Mouse (Mus musculus): ENCODE measurements at regions not wholly inside any gene's neighbourhood (a gene's known extent, or its start where the extent isn't known, plus 50 kb on each side); places are given as distances from the start of the nearest gene placed in this dataset.
A peak's percentile ranks its signal among the peaks of the same experiment; 100 is the strongest.

- Histone ChIP-seq H3K4me2 (no peak overlapping the region), H3K27ac (ENCODE audit: low read depth, low read length) (no peak overlapping the region), H3K4me3 (ENCODE audit: low read depth, low read length) (no peak overlapping the region), H3K9ac (ENCODE audit: low read length) (no peak overlapping the region), H3K9me3 (ENCODE audit: control insufficient read depth, low read length) (no peaks in the 10 kb centered on the region), H3K4me1 (ENCODE audit: control insufficient read depth, insufficient read depth, low read length) (no peaks in the 10 kb centered on the region), H3K27me3 (ENCODE audit: control insufficient read depth, insufficient read depth, low read length) (no peaks in the 10 kb centered on the region), H3K36me3 (ENCODE audit: control insufficient read depth, insufficient read depth, low read length) (no peaks in the 10 kb centered on the region)
- ATAC-seq (ENCODE audit: low FRiP score) (no peak), DNase-seq (ENCODE audit: low spot score, missing footprints) (peak; percentile 73)
- WGBS = 83% methylated on average over 8 of the region's 8 CpGs
Observed at GRCm38 (mm10) chr4:33696969-33697368, 227.4 kb upstream of the Cnr1 start.

- ATAC-seq (ENCODE audit: low FRiP score) (no peak), DNase-seq (ENCODE audit: low spot score, missing footprints) (no peak)
- no peaks in the 10 kb centered on the region for H3K36me3 ChIP-seq (ENCODE audit: control insufficient read depth, insufficient read depth, low read length)
- no peak overlapping the region for H3K9ac ChIP-seq (ENCODE audit: low read length)
- no peaks in the 10 kb centered on the region for H3K27me3 ChIP-seq (ENCODE audit: control insufficient read depth, insufficient read depth, low read length)
- no peak overlapping the region for H3K4me2 ChIP-seq
- WGBS = 89% methylated on average over 7 of the region's 7 CpGs
- no peaks in the 10 kb centered on the region for H3K4me1 ChIP-seq (ENCODE audit: control insufficient read depth, insufficient read depth, low read length)
- H3K9me3 ChIP-seq (ENCODE audit: control insufficient read depth, low read length) = peaks cover 4% of the 10 kb centered on the region; the same call in 1 of the 2 replicates
- H3K4me3 ChIP-seq (ENCODE audit: low read depth, low read length) = no peak overlapping the region
- no peak overlapping the region for H3K27ac ChIP-seq (ENCODE audit: low read depth, low read length)
Observed at GRCm38 (mm10) chr4:33702028-33702666, 222.2 kb upstream of the Cnr1 start.

- Histone ChIP-seq H3K9me3 (ENCODE audit: control insufficient read depth, low read length) (peaks cover 4% of the 10 kb centered on the region; the same call in 1 of the 2 replicates), H3K4me2 (no peak overlapping the region), H3K9ac (ENCODE audit: low read length) (no peak overlapping the region), H3K27me3 (ENCODE audit: control insufficient read depth, insufficient read depth, low read length) (no peaks in the 10 kb centered on the region), H3K36me3 (ENCODE audit: control insufficient read depth, insufficient read depth, low read length) (no peaks in the 10 kb centered on the region), H3K27ac (ENCODE audit: low read depth, low read length) (no peak overlapping the region), H3K4me1 (ENCODE audit: control insufficient read depth, insufficient read depth, low read length) (no peaks in the 10 kb centered on the region), H3K4me3 (ENCODE audit: low read depth, low read length) (no peak overlapping the region)
- ATAC-seq (ENCODE audit: low FRiP score) (no peak), DNase-seq (ENCODE audit: low spot score, missing footprints) (no peak)
- 95% methylated on average over 6 of the region's 6 CpGs for WGBS
Observed at GRCm38 (mm10) chr4:33705722-33706121, 218.7 kb upstream of the Cnr1 start.

DNA sequence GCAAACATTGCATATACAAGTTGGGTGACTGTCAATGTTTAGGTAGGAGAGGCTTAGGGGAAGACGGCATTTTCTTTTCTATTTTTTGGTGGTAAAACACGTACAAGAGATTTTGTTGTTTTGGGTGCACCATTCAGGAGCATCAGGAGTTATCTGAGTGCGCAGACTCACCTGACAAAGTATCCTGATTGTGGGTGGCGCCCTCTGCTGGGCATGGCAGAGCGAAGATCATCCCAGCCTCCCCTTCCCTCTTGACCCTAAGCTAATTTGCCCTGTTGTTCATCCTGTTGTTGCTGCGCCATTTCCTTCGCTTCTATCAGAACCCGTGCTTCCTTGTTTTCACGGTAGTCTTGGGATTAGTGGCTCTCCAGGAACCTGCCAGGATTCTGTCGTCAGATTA, 217.6 kb upstream of the Cnr1 start:
- Histone ChIP-seq H3K9me3 (ENCODE audit: control insufficient read depth, low read length) (peaks cover 4% of the 10 kb centered on the region; the same call in 1 of the 2 replicates), H3K36me3 (ENCODE audit: control insufficient read depth, insufficient read depth, low read length) (no peaks in the 10 kb centered on the region), H3K4me3 (ENCODE audit: low read depth, low read length) (no peak overlapping the region), H3K27me3 (ENCODE audit: control insufficient read depth, insufficient read depth, low read length) (no peaks in the 10 kb centered on the region), H3K4me1 (ENCODE audit: control insufficient read depth, insufficient read depth, low read length) (no peaks in the 10 kb centered on the region), H3K27ac (ENCODE audit: low read depth, low read length) (no peak overlapping the region), H3K4me2 (no peak overlapping the region), H3K9ac (ENCODE audit: low read length) (no peak overlapping the region)
- ATAC-seq (ENCODE audit: low FRiP score) (no peak), DNase-seq (ENCODE audit: low spot score, missing footprints) (no peak)
- 46% methylated on average over 10 of the region's 10 CpGs for WGBS

DNA sequence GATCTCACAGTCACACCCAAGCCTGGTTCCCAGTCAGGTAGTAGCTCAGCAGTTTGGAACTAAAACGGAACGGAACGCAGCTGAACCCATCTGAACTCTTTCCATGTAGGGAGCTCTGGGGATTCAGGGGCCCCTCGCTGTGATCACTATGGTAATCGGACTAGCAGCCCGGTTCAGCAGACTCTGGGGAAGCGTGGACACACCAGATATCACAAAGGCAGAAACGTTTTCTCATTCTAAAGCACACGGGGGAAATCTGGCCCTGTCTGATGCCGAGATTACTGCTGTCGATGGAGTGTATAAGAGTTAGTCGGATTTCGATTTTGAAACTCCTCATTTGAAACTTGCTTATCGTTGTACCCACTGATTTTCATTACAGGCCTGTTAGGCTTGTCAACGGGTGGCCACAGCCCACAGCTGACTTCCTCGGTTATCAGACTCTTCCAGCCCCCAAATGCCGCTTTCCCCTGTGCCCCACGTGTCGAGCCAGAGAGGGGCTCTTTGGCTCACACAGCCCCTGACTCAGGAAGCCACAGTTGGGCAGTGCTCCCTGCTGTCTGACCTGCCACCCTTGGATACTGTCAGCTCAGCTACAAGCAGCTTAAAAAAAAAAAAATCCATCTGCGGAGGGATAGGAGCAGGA, 207.8 kb upstream of the Cnr1 start:
- DNase-seq (ENCODE audit: low spot score, missing footprints) = no peak
- 0 out of 2 replicates have a peak overlapping the region, but pooled peaks have one; percentile 14 for H3K4me2 ChIP-seq
- H3K9ac ChIP-seq (ENCODE audit: low read length) = peak overlapping the region; percentile 35; the same call in 1 of the 2 replicates
- H3K27me3 ChIP-seq (ENCODE audit: control insufficient read depth, insufficient read depth, low read length) = no peaks in the 10 kb centered on the region
- no peaks in the 10 kb centered on the region for H3K36me3 ChIP-seq (ENCODE audit: control insufficient read depth, insufficient read depth, low read length)
- ATAC-seq (ENCODE audit: low FRiP score) = peak; percentile 78
- H3K4me1 ChIP-seq (ENCODE audit: control insufficient read depth, insufficient read depth, low read length) = peaks cover 3% of the 10 kb centered on the region
- no peaks in the 10 kb centered on the region for H3K9me3 ChIP-seq (ENCODE audit: control insufficient read depth, low read length)
- no peak overlapping the region for H3K4me3 ChIP-seq (ENCODE audit: low read depth, low read length)
- no peak overlapping the region for H3K27ac ChIP-seq (ENCODE audit: low read depth, low read length)
- 21% methylated on average over 20 of the region's 20 CpGs for WGBS

- 93% methylated on average over 10 of the region's 10 CpGs for WGBS
- Histone ChIP-seq H3K27ac (ENCODE audit: low read depth, low read length) (no peak overlapping the region), H3K9me3 (ENCODE audit: control insufficient read depth, low read length) (no peaks in the 10 kb centered on the region), H3K9ac (ENCODE audit: low read length) (no peak overlapping the region), H3K27me3 (ENCODE audit: control insufficient read depth, insufficient read depth, low read length) (no peaks in the 10 kb centered on the region), H3K4me2 (no peak overlapping the region), H3K4me3 (ENCODE audit: low read depth, low read length) (no peak overlapping the region), H3K36me3 (ENCODE audit: control insufficient read depth, insufficient read depth, low read length) (no peaks in the 10 kb centered on the region), H3K4me1 (ENCODE audit: control insufficient read depth, insufficient read depth, low read length) (peaks cover 3% of the 10 kb centered on the region)
- DNase-seq (ENCODE audit: low spot score, missing footprints) = no peak
- ATAC-seq (ENCODE audit: low FRiP score) = no peak
Observed at GRCm38 (mm10) chr4:33720972-33721371, 203.4 kb upstream of the Cnr1 start.

GRCm38 (mm10) chr4:33721971-33722370, 202.4 kb upstream of the Cnr1 start:
- no peaks in the 10 kb centered on the region for H3K4me1 ChIP-seq (ENCODE audit: control insufficient read depth, insufficient read depth, low read length)
- no peaks in the 10 kb centered on the region for H3K36me3 ChIP-seq (ENCODE audit: control insufficient read depth, insufficient read depth, low read length)
- H3K27ac ChIP-seq (ENCODE audit: low read depth, low read length) = no peak overlapping the region
- WGBS = 92% methylated on average over 4 of the region's 4 CpGs
- H3K27me3 ChIP-seq (ENCODE audit: control insufficient read depth, insufficient read depth, low read length) = no peaks in the 10 kb centered on the region
- H3K4me3 ChIP-seq (ENCODE audit: low read depth, low read length) = no peak overlapping the region
- no peak overlapping the region for H3K4me2 ChIP-seq
- DNase-seq (ENCODE audit: low spot score, missing footprints) (no peak), ATAC-seq (ENCODE audit: low FRiP score) (no peak)
- no peaks in the 10 kb centered on the region for H3K9me3 ChIP-seq (ENCODE audit: control insufficient read depth, low read length)
- H3K9ac ChIP-seq (ENCODE audit: low read length) = no peak overlapping the region

- Histone ChIP-seq H3K27me3 (ENCODE audit: control insufficient read depth, insufficient read depth, low read length) (no peaks in the 10 kb centered on the region), H3K9ac (ENCODE audit: low read length) (no peak overlapping the region), H3K9me3 (ENCODE audit: control insufficient read depth, low read length) (no peaks in the 10 kb centered on the region), H3K4me1 (ENCODE audit: control insufficient read depth, insufficient read depth, low read length) (peaks cover 2% of the 10 kb centered on the region; the same call in 1 of the 2 replicates), H3K27ac (ENCODE audit: low read depth, low read length) (no peak overlapping the region), H3K4me2 (no peak overlapping the region), H3K36me3 (ENCODE audit: control insufficient read depth, insufficient read depth, low read length) (no peaks in the 10 kb centered on the region), H3K4me3 (ENCODE audit: low read depth, low read length) (no peak overlapping the region)
- DNase-seq (ENCODE audit: low spot score, missing footprints) (no peak), ATAC-seq (ENCODE audit: low FRiP score) (no peak)
- 84% methylated on average over 4 of the region's 4 CpGs for WGBS
Observed at GRCm38 (mm10) chr4:33731837-33732236, 192.6 kb upstream of the Cnr1 start.

DNA sequence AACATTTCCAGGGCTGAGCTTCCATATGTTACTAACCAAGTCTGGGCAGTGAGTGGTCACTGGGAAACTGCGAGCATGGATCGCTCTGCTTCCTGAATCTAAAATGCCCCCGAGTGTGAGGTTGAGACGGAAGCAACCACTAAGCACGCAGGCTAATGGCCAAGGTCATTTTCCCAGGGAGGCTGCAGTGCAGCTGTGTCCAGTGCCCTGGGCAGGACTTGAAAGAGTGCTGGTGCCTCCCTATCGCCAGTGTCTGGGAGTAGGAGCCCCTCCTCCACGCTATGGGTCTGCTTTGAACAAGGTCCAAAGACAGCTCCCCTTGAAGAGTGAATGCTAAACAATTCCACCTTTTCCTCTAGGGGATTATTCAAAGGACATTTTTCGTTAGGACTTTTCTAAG, 189.5 kb upstream of the Cnr1 start:
- no peak overlapping the region for H3K9ac ChIP-seq (ENCODE audit: low read length)
- no peak overlapping the region for H3K27ac ChIP-seq (ENCODE audit: low read depth, low read length)
- H3K4me3 ChIP-seq (ENCODE audit: low read depth, low read length) = no peak overlapping the region
- DNase-seq (ENCODE audit: low spot score, missing footprints) (no peak), ATAC-seq (ENCODE audit: low FRiP score) (0 out of 2 replicates have a peak, but pooled peaks have one; percentile 64)
- H3K27me3 ChIP-seq (ENCODE audit: control insufficient read depth, insufficient read depth, low read length) = no peaks in the 10 kb centered on the region
- peaks cover 2% of the 10 kb centered on the region; the same call in 1 of the 2 replicates for H3K4me1 ChIP-seq (ENCODE audit: control insufficient read depth, insufficient read depth, low read length)
- no peaks in the 10 kb centered on the region for H3K9me3 ChIP-seq (ENCODE audit: control insufficient read depth, low read length)
- no peak overlapping the region for H3K4me2 ChIP-seq
- WGBS = 48% methylated on average over 8 of the region's 8 CpGs
- no peaks in the 10 kb centered on the region for H3K36me3 ChIP-seq (ENCODE audit: control insufficient read depth, insufficient read depth, low read length)

All from midbrain, embryonic 11.5 days (tissue).